ENCODE assay signal across 27 mouse cellular contexts in the genomic region with DNA sequence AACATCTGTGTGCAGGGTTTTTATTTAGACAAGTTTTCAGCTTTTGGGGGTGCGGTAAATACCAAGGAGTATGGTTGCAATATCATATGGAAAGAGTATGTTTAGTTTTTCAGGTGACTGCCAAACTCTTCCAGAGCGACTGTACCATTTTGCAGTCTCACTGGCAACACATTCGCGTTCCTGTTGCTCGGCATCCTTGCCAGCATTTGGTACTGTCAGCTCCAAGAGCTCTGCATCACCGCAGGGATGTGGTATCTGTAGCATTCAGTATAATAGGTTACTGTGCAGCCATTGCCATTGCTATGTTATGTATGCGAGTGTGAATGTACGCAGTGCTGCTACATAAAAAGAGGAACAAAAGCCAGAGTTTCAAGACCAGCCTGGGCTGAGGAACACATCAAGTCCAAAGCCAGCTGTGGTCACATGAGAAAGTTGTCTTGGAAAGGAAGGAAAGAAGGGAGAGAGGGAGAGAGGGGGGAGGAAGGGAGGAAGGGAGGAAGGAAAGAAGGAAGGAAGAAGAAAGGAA. TPM values are rescaled to one million over a fixed set of nuclear protein-coding genes. Genes with fewer than 3 reads are reported as not detected.
DNase-seq lines count a peak whose midpoint lies in the region; ATAC-seq and TF ChIP-seq lines count a peak whose summit lies in the region.
"Had no signal": no experiment of that assay in that cellular context is flagged by ENCODE, and none has a peak within 500 bp of the region (broad histone marks: within the 10 kb centered on the region; RNA-seq: fewer than 3 reads in every experiment).

No protein-coding gene starts in this region.

- no peak for TF ChIP-seq EP300 in MEL (IDR thresholded peaks at IDR 0.05; ENCODE audit: low read depth in 1 of 2, low read length in 2 of 2)

- H3K27me3 ChIP-seq in MEL (ENCODE audit: control insufficient read depth in 1 of 2, insufficient read depth in 2 of 2, low read length in 2 of 2) = peaks cover 2 to 12% of the 10 kb centered on the region in 2 experiments
- H3K27me3 ChIP-seq: forebrain, embryonic 15.5 days had no signal

- no peaks in the 10 kb centered on the region for H3K79me2 ChIP-seq in MEL (ENCODE audit: control insufficient read depth, insufficient read depth, low read length, poor library complexity)

- no peak overlapping the region for H3K9ac ChIP-seq in MEL (ENCODE audit: control insufficient read depth, low read depth, low read length, poor library complexity, severe bottlenecking)
- H3K9ac ChIP-seq: forebrain, embryonic 15.5 days; heart, embryonic 13.5 days; hindbrain, embryonic 13.5 days; kidney, embryonic 15.5 days; limb, embryonic 15.5 days; liver, embryonic 14.5 days; lung, embryonic 14.5 days; midbrain, embryonic 15.5 days; neural tube, embryonic 15.5 days had no signal

- DNase-seq in cerebellum, adult 9-11 months = peak; percentile 39
- DNase-seq in cerebellum, postnatal 4 days (ENCODE audit: low spot score in 2 of 2) = no peak
- DNase-seq in A20 (ENCODE audit: low read depth, low spot score) (peak; percentile 28), MEL (ENCODE audit: low read depth, low spot score) (peak; percentile 38)
- DNase-seq in lung, postnatal 36 days = no peak
- DNase-seq in thymus, postnatal 36 days = no peak
- DNase-seq: adrenal gland, postnatal 14 days; embryo, embryonic 11 days; gastrocnemius, postnatal 14 days; heart, adult 2 months; heart, postnatal 14 days; kidney, adult 11 months; kidney, postnatal 36 days; layer of hippocampus, postnatal 36 days; lung, embryonic 14.5 days; right cerebral cortex, adult 18-20 months; spleen, adult 18-20 months had no signal

- H3K27ac ChIP-seq in MEL (ENCODE audit: control insufficient read depth, low read depth, low read length) = no peak overlapping the region
- H3K27ac ChIP-seq: forebrain, embryonic 15.5 days; heart, adult 2 months; heart, embryonic 13.5 days; hindbrain, embryonic 13.5 days; kidney, embryonic 15.5 days; limb, embryonic 15.5 days; liver, embryonic 14.5 days; midbrain, embryonic 15.5 days; neural tube, embryonic 15.5 days had no signal

- H3K4me3 ChIP-seq in MEL (ENCODE audit: control insufficient read depth in 1 of 2, insufficient read depth in 1 of 2, low read depth in 2 of 2, low read length in 2 of 2) = no peak overlapping the region
- H3K4me3 ChIP-seq: forebrain, embryonic 15.5 days; heart, adult 2 months; heart, embryonic 13.5 days; hindbrain, embryonic 13.5 days; kidney, embryonic 15.5 days; limb, embryonic 15.5 days; midbrain, embryonic 15.5 days; neural tube, embryonic 15.5 days had no signal

- no peak for TF ChIP-seq POLR2A in MEL (IDR thresholded peaks at IDR 0.05; ENCODE audit: control insufficient read depth in 1 of 2, insufficient read depth in 1 of 2, low read depth in 1 of 2, low read length in 2 of 2, poor library complexity in 1 of 2)

- TF ChIP-seq CTCF in MEL (IDR thresholded peaks at IDR 0.05 in 2 of 3, conservative IDR thresholded peaks at IDR 0.05 in 1 of 3; ENCODE audit: control insufficient read depth in 1 of 3, insufficient read depth in 1 of 3, low read depth in 2 of 3, low read length in 3 of 3, poor library complexity in 1 of 3, severe bottlenecking in 1 of 3) = no peak

- peaks cover 0 to 3% of the 10 kb centered on the region in 2 experiments; a peak in 1 of 4 replicates for H3K4me1 ChIP-seq in MEL (ENCODE audit: control insufficient read depth in 1 of 2, insufficient read depth in 2 of 2, low read length in 2 of 2)

- no peaks in the 10 kb centered on the region for H3K36me3 ChIP-seq in MEL (ENCODE audit: control insufficient read depth in 1 of 2, insufficient read depth in 2 of 2, low read length in 2 of 2)
- H3K36me3 ChIP-seq: forebrain, embryonic 15.5 days; heart, embryonic 13.5 days; hindbrain, embryonic 13.5 days; kidney, embryonic 15.5 days; limb, embryonic 15.5 days; midbrain, embryonic 15.5 days; neural tube, embryonic 15.5 days had no signal

- no peaks in the 10 kb centered on the region for H3K9me3 ChIP-seq in MEL (replicated peaks; ENCODE audit: insufficient read depth, low read length)
- H3K9me3 ChIP-seq: forebrain, embryonic 15.5 days; hindbrain, embryonic 13.5 days; kidney, embryonic 15.5 days; limb, embryonic 15.5 days; midbrain, embryonic 15.5 days; neural tube, embryonic 15.5 days had no signal

- no peak for TF ChIP-seq RAD21 in MEL (IDR thresholded peaks at IDR 0.05; ENCODE audit: low read depth, low read length)

- ATAC-seq in hematopoietic stem cell, adult 5-6 weeks (replicated peaks in 1 of 2; ENCODE audit: insufficient read depth in 1 of 2, low FRiP score in 2 of 2, low TSS enrichment in 1 of 2, low read depth in 1 of 2, poor library complexity in 2 of 2, severe bottlenecking in 2 of 2) = peak; percentile 48 to 51; a peak in 2 of 4 replicates
- ATAC-seq: forebrain, embryonic 15.5 days; midbrain, embryonic 15.5 days had no signal

TF ChIP-seq in MEL, 35 proteins besides CTCF, POLR2A, EP300 and RAD21:
- TF ChIP-seq UBTF (IDR thresholded peaks at IDR 0.05; ENCODE audit: borderline replicate concordance, insufficient read depth, low read depth, low read length) = no peak
- no peak for TF ChIP-seq CHD2 (IDR thresholded peaks at IDR 0.05; ENCODE audit: low read length)
- no peak for TF ChIP-seq BHLHE40 (IDR thresholded peaks at IDR 0.05; ENCODE audit: borderline replicate concordance, low read depth, low read length)
- no peak for TF ChIP-seq SMC3 (IDR thresholded peaks at IDR 0.05; ENCODE audit: low read depth, low read length)
- TF ChIP-seq HCFC1 (IDR thresholded peaks at IDR 0.05; ENCODE audit: low read depth, low read length) = no peak
- no peak for TF ChIP-seq MAX (IDR thresholded peaks at IDR 0.05; ENCODE audit: low read length)
- no peak for TF ChIP-seq POLR2AphosphoS2 (IDR thresholded peaks at IDR 0.05; ENCODE audit: low read length)
- TF ChIP-seq MYB (IDR thresholded peaks at IDR 0.05; ENCODE audit: low read depth, low read length) = no peak
- TF ChIP-seq SIN3A (IDR thresholded peaks at IDR 0.05; ENCODE audit: low read length) = no peak
- TF ChIP-seq MAZ (IDR thresholded peaks at IDR 0.05; ENCODE audit: low read depth, low read length) = no peak
- TF ChIP-seq ELF1 (IDR thresholded peaks at IDR 0.05; ENCODE audit: low read depth, low read length) = no peak
- no peak for TF ChIP-seq GATA1 (IDR thresholded peaks at IDR 0.05; ENCODE audit: low read depth, low read length)
- TF ChIP-seq TBP (IDR thresholded peaks at IDR 0.05; ENCODE audit: low read depth, low read length) = no peak
- no peak for TF ChIP-seq CHD1 (IDR thresholded peaks at IDR 0.05; ENCODE audit: low read depth, low read length)
- no peak for TF ChIP-seq GABPA (IDR thresholded peaks at IDR 0.05; ENCODE audit: low read depth, low read length)
- no peak for TF ChIP-seq ETS1 (IDR thresholded peaks at IDR 0.05; ENCODE audit: low read depth, low read length)
- TF ChIP-seq MYC (IDR thresholded peaks at IDR 0.05; ENCODE audit: low read depth, low read length) = no peak
- no peak for TF ChIP-seq ZC3H11A (IDR thresholded peaks at IDR 0.05; ENCODE audit: low read depth, low read length)
- TF ChIP-seq MXI1 (IDR thresholded peaks at IDR 0.05; ENCODE audit: low read depth, low read length) = no peak

RNA-seq across cellular contexts. Expression of gene Kcnj9, which starts 2.4 kb away (rescaled TPM):
- total RNA-seq in MEL (2012; rRNA removed) = not detected in 2 replicates
- polyA plus RNA-seq in MEL (2012; ENCODE audit: insufficient read depth in 1 of 2, insufficient read length in 2 of 2, low read depth in 1 of 2, low replicate concordance in 2 of 2, missing spikeins in 1 of 2) = under 1 TPM in 1 of 2 experiments, not detected in 1; 0.08 TPM
- not detected in 2 replicates for total RNA-seq in hematopoietic stem cell, adult 5-6 weeks (2017)
- total RNA-seq: gastrocnemius, postnatal 14 days; heart, adult 2 months; heart, postnatal 14 days had no signal
- polyA plus RNA-seq: heart, embryonic 13.5 days; kidney, embryonic 15.5 days had no signal

RNA-seq across cellular contexts. Expression of gene Kcnj10, which starts 9.5 kb away (rescaled TPM):
- 0.03 and 0.04 TPM in 2 replicates for total RNA-seq in MEL (2012; rRNA removed)
- under 1 TPM in 1 of 2 experiments, not detected in 1; 0.72 TPM for polyA plus RNA-seq in MEL (2012; ENCODE audit: insufficient read depth in 1 of 2, insufficient read length in 2 of 2, low read depth in 1 of 2, low replicate concordance in 2 of 2, missing spikeins in 1 of 2)
- total RNA-seq in hematopoietic stem cell, adult 5-6 weeks (2017) = 0.38 TPM in 1 of 2 replicates, not detected in the other
- polyA plus RNA-seq: C2C12; heart, embryonic 13.5 days had no signal

RNA-seq across cellular contexts. Expression of gene Atp1a2, which starts 33.6 kb away (rescaled TPM):
- 0.10 TPM in 1 of 2 replicates, not detected in the other for total RNA-seq in MEL (2012; rRNA removed)
- under 1 TPM in 1 of 2 experiments, not detected in 1; 0.04 TPM for polyA plus RNA-seq in MEL (2012; ENCODE audit: insufficient read depth in 1 of 2, insufficient read length in 2 of 2, low read depth in 1 of 2, low replicate concordance in 2 of 2, missing spikeins in 1 of 2)
- total RNA-seq in hematopoietic stem cell, adult 5-6 weeks (2017) = not detected in 2 replicates

RNA-seq across cellular contexts. Expression of gene Pigm, which starts 44.9 kb away (rescaled TPM):
- total RNA-seq in MEL (2012; rRNA removed) = 8.3 and 8.6 TPM in 2 replicates
- 10 to 100 TPM in 1 of 2 experiments, not detected in 1; 11.3 TPM for polyA plus RNA-seq in MEL (2012; ENCODE audit: insufficient read depth in 1 of 2, insufficient read length in 2 of 2, low read depth in 1 of 2, low replicate concordance in 2 of 2, missing spikeins in 1 of 2)
- 17.4 and 19.5 TPM in 2 replicates for total RNA-seq in hematopoietic stem cell, adult 5-6 weeks (2017)

Comparison
In these comparisons a context has a peak if more than half of its experiments do, and no peak if none do; other contexts are left out.
1. DNase-seq: peak in cerebellum, adult 9-11 months (single experiment), A20 (single experiment) and MEL (single experiment); none in cerebellum, postnatal 4 days (0 of 2), lung, postnatal 36 days (single experiment) and thymus, postnatal 36 days (0 of 2).